Mouse (Mus musculus) limb, embryonic 15.5 days (tissue): ENCODE results near the gene Myo9b. TPM values are rescaled to one million over a fixed set of nuclear protein-coding genes. Genes with fewer than 3 reads are reported as not detected.

Source experiments
- ATAC-seq: fragments of 200-750 bp; cut with Nextera tagmentation; 2 replicates; pipeline ENCODE4 v1.8.0; 2017; ENCODE audit warnings: low read depth, moderate TSS enrichment; ENCODE audit not compliant: insufficient number of reproducible peaks, low FRiP score, low TSS enrichment
- H3K27ac ChIP-seq: fragments of 300-500 bp; sonication (generic); 2 replicates; pipeline ENCODE4 v1.5.1; 2015; ENCODE audit warnings: moderate library complexity, mild to moderate bottlenecking, inconsistent platforms
- H3K27me3 ChIP-seq: fragments of 300-500 bp; sonication (generic); 2 replicates; pipeline ENCODE4 v1.6.1; 2015; ENCODE audit warnings: inconsistent platforms
- H3K36me3 ChIP-seq: fragments of 300-500 bp; sonication (generic); 2 replicates; pipeline ENCODE4 v1.6.1; 2015; ENCODE audit warnings: inconsistent platforms
- H3K4me1 ChIP-seq: fragments of 300-500 bp; sonication (generic); 2 replicates; pipeline ENCODE4 v1.6.1; 2015; ENCODE audit warnings: inconsistent platforms
- H3K4me2 ChIP-seq: fragments of 300-500 bp; sonication (generic); 2 replicates; pipeline ENCODE4 v1.6.1; 2015; ENCODE audit warnings: mild to moderate bottlenecking, inconsistent platforms
- H3K4me3 ChIP-seq: fragments of 300-500 bp; sonication (generic); 2 replicates; pipeline ENCODE4 v1.5.1; 2015; ENCODE audit warnings: mild to moderate bottlenecking, inconsistent platforms
- H3K9ac ChIP-seq: fragments of 300-500 bp; sonication (generic); 2 replicates; pipeline ENCODE4 v1.6.1; 2015; ENCODE audit warnings: inconsistent platforms
- H3K9me3 ChIP-seq: fragments of 300-500 bp; sonication (generic); 2 replicates; pipeline ENCODE4 v1.6.1; 2016; ENCODE audit warnings: inconsistent platforms
- WGBS: fragments of 180-500 bp; shearing (Covaris S2); methylation state at CpG from one replicate; pipeline ENCODE4 v1.1.7; 2015; 5-methylcytosine and 5-hydroxymethylcytosine counted together
- polyA plus RNA-seq: library from polyadenylated mRNA; unstranded; fragments of >200 nt; fragmentation: Nextera tagmentation; extraction: Ambion mirVana; gene quantifications from 2 replicates; pipeline ENCODE4 v1.2.1, GENCODE M21; 2015

Gene Myo9b
- polyA plus RNA-seq, 1 experiment from 2014 or later = 27.1 TPM

GRCm38 (mm10) chr8:71396639-71397305 is 124.3 kb downstream of the Myo9b start, which contains the start of gene Babam1:
Babam1 (plus strand) TSS chr8:71396861.
- Histone ChIP-seq H3K27ac (peak within 1 kb of the TSS; percentile 71), H3K4me2 (peak within 1 kb of the TSS; percentile 77), H3K9ac (peak within 1 kb of the TSS; percentile 60), H3K9me3 (no peaks in the 10 kb centered on the region), H3K36me3 (peaks cover 24% of the 10 kb centered on the region), H3K4me3 (peak within 1 kb of the TSS; percentile 60), H3K4me1 (peaks cover 9% of the 10 kb centered on the region), H3K27me3 (no peaks in the 10 kb centered on the region)
- ATAC-seq = peak; percentile 90
- WGBS = under 1% methylated on average over 34 of the region's 34 CpGs

DNA sequence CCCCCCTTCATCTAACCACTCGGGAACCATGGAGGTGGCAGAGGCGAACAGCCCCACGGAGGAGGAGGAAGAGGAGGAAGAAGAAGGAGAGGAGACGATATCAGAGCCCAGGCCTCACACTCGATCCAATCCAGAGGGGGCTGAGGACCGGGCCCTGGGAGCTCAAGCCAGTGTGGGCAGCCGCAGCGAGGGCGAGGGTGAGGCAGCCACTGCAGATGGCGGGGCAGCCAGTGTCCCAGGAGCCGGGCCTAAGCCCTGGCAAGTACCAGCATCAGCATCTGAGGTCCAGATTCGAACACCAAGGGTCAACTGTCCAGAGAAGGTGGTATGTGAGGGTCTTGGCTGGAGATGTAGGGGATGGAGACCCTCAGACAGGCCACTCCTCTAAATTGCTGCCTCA is 125.2 kb downstream of the Myo9b start:
- WGBS = 87% methylated on average over 12 of the region's 12 CpGs
- Histone ChIP-seq H3K4me1 (peaks cover 9% of the 10 kb centered on the region), H3K4me3 (peak overlapping the region; percentile 60), H3K36me3 (peaks cover 24% of the 10 kb centered on the region), H3K9ac (peak overlapping the region; percentile 60), H3K27ac (no peak overlapping the region), H3K4me2 (peak overlapping the region; percentile 77), H3K27me3 (no peaks in the 10 kb centered on the region), H3K9me3 (no peaks in the 10 kb centered on the region)
- ATAC-seq = no peak

DNA sequence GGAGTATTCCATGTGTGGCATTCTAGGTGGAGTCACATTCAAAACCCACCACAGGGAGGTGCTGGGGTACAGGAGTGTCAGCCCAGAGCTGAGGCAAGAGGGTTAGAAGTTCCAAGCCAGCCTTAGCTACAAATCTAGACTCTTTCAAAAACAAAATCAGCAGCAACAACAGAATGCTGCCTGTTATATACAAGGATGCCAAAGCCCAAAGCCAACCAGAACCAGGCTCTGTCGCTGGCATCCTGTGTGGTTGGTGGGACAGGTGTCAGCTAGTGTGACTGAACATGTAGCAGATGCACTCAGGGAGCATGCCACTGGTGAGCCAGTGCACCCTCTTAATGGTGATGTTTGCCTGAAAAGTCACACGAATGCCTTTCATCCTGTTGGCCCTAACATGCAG is 128.3 kb downstream of the Myo9b start:
- Histone ChIP-seq H3K4me3 (no peak overlapping the region), H3K27ac (no peak overlapping the region), H3K36me3 (peaks cover 24% of the 10 kb centered on the region), H3K4me2 (no peak overlapping the region), H3K4me1 (peaks cover 14% of the 10 kb centered on the region), H3K9me3 (no peaks in the 10 kb centered on the region), H3K9ac (no peak overlapping the region), H3K27me3 (no peaks in the 10 kb centered on the region)
- no peak for ATAC-seq
- WGBS = 79% methylated on average over 2 of the region's 2 CpGs

DNA sequence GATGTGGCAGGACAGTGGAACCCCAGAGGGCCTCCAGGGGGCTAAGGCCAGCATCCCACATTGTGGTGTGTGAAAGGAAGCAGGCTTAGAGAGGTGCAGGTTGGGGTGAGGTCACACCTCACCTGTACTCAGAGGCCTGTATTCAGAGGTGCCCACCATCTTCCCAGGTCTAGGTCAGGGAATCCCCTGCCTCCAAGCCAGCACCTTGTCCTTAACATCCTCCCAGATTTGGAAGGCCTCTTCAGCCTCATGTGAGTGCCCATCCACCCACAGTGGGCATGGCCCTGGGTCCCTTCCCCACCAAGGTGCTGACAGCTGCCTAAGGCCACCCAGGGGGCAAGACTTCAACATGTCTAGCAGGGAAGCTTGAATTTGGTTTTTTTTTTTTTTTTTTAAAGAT is 128.9 kb downstream of the Myo9b start:
- Histone ChIP-seq H3K4me1 (peaks cover 20% of the 10 kb centered on the region), H3K4me3 (no peak overlapping the region), H3K9me3 (no peaks in the 10 kb centered on the region), H3K36me3 (peaks cover 24% of the 10 kb centered on the region), H3K27ac (no peak overlapping the region), H3K9ac (no peak overlapping the region), H3K4me2 (no peak overlapping the region), H3K27me3 (no peaks in the 10 kb centered on the region)
- no peak for ATAC-seq

DNA sequence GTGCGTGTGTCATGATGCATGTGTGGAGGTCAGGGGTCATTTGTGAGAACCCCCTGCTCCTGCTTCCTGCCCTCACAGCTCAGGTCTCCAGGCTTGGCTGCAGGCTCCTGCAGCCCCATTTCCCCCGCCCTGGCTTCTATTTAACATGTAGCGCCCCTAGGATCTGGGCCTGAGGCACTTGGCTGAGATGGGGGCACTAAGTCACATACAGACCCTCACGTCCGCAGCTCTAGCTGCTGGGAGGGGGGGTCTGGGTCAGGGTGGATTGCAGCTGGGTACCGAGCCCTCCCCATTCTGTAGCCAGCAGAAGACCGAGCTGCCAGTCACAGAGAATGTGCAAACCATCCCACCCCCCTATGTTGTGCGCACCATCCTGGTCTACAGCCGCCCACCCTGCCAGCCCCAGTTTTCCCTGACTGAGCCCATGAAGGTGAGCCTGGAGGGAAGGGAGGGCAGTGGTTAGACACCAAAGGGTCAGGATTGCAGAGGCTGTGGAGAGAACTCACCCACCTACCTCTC is 130.0 kb downstream of the Myo9b start:
- 92% methylated on average over 9 of the region's 9 CpGs for WGBS
- H3K4me3 ChIP-seq = no peak overlapping the region

GRCm38 (mm10) chr8:71403107-71403885 is 130.8 kb downstream of the Myo9b start:
- peaks cover 23% of the 10 kb centered on the region for H3K36me3 ChIP-seq
- no peaks in the 10 kb centered on the region for H3K9me3 ChIP-seq
- H3K9ac ChIP-seq = no peak overlapping the region
- 88% methylated on average over 6 of the region's 6 CpGs for WGBS
- H3K4me3 ChIP-seq = no peak overlapping the region
- H3K4me1 ChIP-seq = peaks cover 21% of the 10 kb centered on the region
- H3K4me2 ChIP-seq = no peak overlapping the region
- H3K27ac ChIP-seq = no peak overlapping the region
- H3K27me3 ChIP-seq = no peaks in the 10 kb centered on the region
- ATAC-seq = no peak

More for the DNA sequence above, 130.0 kb downstream of the Myo9b start:
- H3K36me3 ChIP-seq = peaks cover 24% of the 10 kb centered on the region
- peaks cover 25% of the 10 kb centered on the region for H3K4me1 ChIP-seq
- H3K9ac ChIP-seq = no peak overlapping the region
- no peak overlapping the region for H3K27ac ChIP-seq
- no peak overlapping the region for H3K4me2 ChIP-seq
- H3K9me3 ChIP-seq = no peaks in the 10 kb centered on the region
- ATAC-seq = no peak
- no peaks in the 10 kb centered on the region for H3K27me3 ChIP-seq

- H3K9me3 ChIP-seq = no peaks in the 10 kb centered on the region
- peaks cover 22% of the 10 kb centered on the region for H3K36me3 ChIP-seq
- H3K4me2 ChIP-seq = no peak overlapping the region
- H3K27ac ChIP-seq = no peak overlapping the region
- no peaks in the 10 kb centered on the region for H3K27me3 ChIP-seq
- no peak for ATAC-seq
- H3K9ac ChIP-seq = no peak overlapping the region
- WGBS = 93% methylated on average over 8 of the region's 8 CpGs
- no peak overlapping the region for H3K4me3 ChIP-seq
- peaks cover 21% of the 10 kb centered on the region for H3K4me1 ChIP-seq
These were observed 131.5 kb downstream of the Myo9b start for GRCm38 (mm10) chr8:71404011-71404410.

DNA sequence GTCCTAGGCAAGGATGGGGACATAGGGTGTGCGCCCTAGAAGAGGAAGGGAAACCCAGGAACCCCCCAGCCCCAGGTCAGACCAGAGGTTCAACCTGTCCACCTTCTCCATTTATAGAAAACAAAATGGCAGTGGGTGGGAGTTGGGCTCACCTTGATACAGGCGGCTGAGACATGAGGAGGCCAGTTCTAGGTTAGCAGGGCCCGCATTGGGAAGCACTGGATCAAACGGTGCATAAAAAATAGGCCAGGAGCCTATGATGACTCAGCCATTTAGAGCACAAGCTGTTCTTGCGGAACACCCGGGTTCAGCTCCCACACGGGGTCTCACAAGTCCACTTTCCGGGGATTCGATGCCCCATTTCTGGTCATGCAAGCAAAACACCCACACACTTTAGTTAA is 132.4 kb downstream of the Myo9b start:
- Histone ChIP-seq H3K27ac (no peak overlapping the region), H3K27me3 (no peaks in the 10 kb centered on the region), H3K36me3 (peaks cover 21% of the 10 kb centered on the region), H3K4me1 (peaks cover 21% of the 10 kb centered on the region), H3K4me3 (no peak overlapping the region; the same call in 1 of the 2 replicates), H3K4me2 (no peak overlapping the region), H3K9ac (no peak overlapping the region), H3K9me3 (no peaks in the 10 kb centered on the region)
- WGBS = 85% methylated on average over 9 of the region's 9 CpGs
- ATAC-seq = no peak

GRCm38 (mm10) chr8:71405401-71406098 is 133.0 kb downstream of the Myo9b start, which contains the start of gene Ankle1:
Ankle1 (plus strand) TSS chr8:71406010.
- H3K27ac ChIP-seq = peak within 1 kb of the TSS; percentile 13
- no peaks in the 10 kb centered on the region for H3K27me3 ChIP-seq
- WGBS = 18% methylated on average over 33 of the region's 33 CpGs
- peak; percentile 85 for ATAC-seq
- peaks cover 20% of the 10 kb centered on the region for H3K36me3 ChIP-seq
- H3K9ac ChIP-seq = peak within 1 kb of the TSS; percentile 54; the same call in 1 of the 2 replicates
- peak within 1 kb of the TSS; percentile 96 for H3K4me2 ChIP-seq
- H3K4me3 ChIP-seq = peak within 1 kb of the TSS; percentile 66
- no peaks in the 10 kb centered on the region for H3K9me3 ChIP-seq
- peaks cover 21% of the 10 kb centered on the region for H3K4me1 ChIP-seq

- H3K9ac ChIP-seq = peak overlapping the region; percentile 54; the same call in 1 of the 2 replicates
These were observed 133.8 kb downstream of the Myo9b start for GRCm38 (mm10) chr8:71406099-71407015.

DNA sequence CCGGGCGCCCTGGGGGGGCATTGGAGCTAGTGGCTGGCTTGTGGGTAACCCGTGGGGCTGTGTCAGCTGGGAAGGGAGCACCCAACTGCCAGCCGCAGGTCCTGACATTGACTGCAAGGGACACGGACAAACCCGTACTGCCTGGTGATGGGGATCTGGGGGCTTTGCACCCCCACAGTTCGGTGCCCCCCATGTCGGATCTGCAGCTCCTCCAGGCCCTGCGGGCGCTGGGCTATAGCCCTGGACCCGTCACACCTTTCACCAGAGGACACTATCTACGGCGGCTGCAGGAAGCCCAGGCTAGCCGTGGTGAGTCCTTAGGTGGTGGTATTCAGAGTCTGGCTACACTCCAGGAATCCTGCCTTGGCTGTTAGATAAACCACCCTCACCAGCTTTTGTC is 134.9 kb downstream of the Myo9b start:
- no peak overlapping the region for H3K4me2 ChIP-seq

More at GRCm38 (mm10) chr8:71406099-71407015, 133.8 kb downstream of the Myo9b start:
- H3K27me3 ChIP-seq = no peaks in the 10 kb centered on the region
- WGBS = under 1% methylated on average over 55 of the region's 55 CpGs
- no peak overlapping the region; the same call in 1 of the 2 replicates for H3K27ac ChIP-seq
- peak; percentile 59; the same call in 1 of the 2 replicates for ATAC-seq
- peaks cover 15% of the 10 kb centered on the region for H3K36me3 ChIP-seq
- H3K4me3 ChIP-seq = peak overlapping the region; percentile 66
- H3K9me3 ChIP-seq = no peaks in the 10 kb centered on the region
- peaks cover 21% of the 10 kb centered on the region for H3K4me1 ChIP-seq
- H3K4me2 ChIP-seq = peak overlapping the region; percentile 96

More for the DNA sequence above, 134.9 kb downstream of the Myo9b start:
- Histone ChIP-seq H3K36me3 (peaks cover 15% of the 10 kb centered on the region), H3K9ac (no peak overlapping the region), H3K4me3 (peak overlapping the region; percentile 66; the same call in 1 of the 2 replicates), H3K9me3 (no peaks in the 10 kb centered on the region), H3K27ac (no peak overlapping the region), H3K27me3 (no peaks in the 10 kb centered on the region), H3K4me1 (peaks cover 21% of the 10 kb centered on the region)
- no peak for ATAC-seq
- WGBS = 94% methylated on average over 14 of the region's 14 CpGs
